Mouse (Mus musculus): ENCODE measurements at regions not wholly inside any gene's neighbourhood (a gene's known extent, or its start where the extent isn't known, plus 50 kb on each side); places are given as distances from the start of the nearest gene placed in this dataset.

GRCm38 (mm10) chr12:9261662-9262061 lies 231.9 kb downstream of the Ttc32 start:
- DNase-seq (ENCODE audit: low spot score in 2 of 2): no peak

GRCm38 (mm10) chr12:9266221-9266620 lies 236.4 kb downstream of the Ttc32 start:
- DNase-seq (ENCODE audit: low spot score in 2 of 2): no peak

- no peak for DNase-seq (ENCODE audit: low spot score in 2 of 2)
These were observed 241.7 kb downstream of the Ttc32 start for GRCm38 (mm10) chr12:9271484-9271883.

- no peak for DNase-seq (ENCODE audit: low spot score in 2 of 2)
These were observed 244.4 kb downstream of the Ttc32 start for GRCm38 (mm10) chr12:9274181-9274580.

- DNase-seq (ENCODE audit: low spot score in 2 of 2): no peak
These were observed 245.9 kb downstream of the Ttc32 start for GRCm38 (mm10) chr12:9275697-9276096.

GRCm38 (mm10) chr12:9278735-9279134 lies 248.9 kb downstream of the Ttc32 start:
- DNase-seq (ENCODE audit: low spot score in 2 of 2): no peak

GRCm38 (mm10) chr12:9279893-9280605 lies 250.3 kb downstream of the Ttc32 start:
- DNase-seq (ENCODE audit: low spot score in 2 of 2): no peak

- DNase-seq (ENCODE audit: low spot score in 2 of 2): no peak
These were observed 257.5 kb downstream of the Ttc32 start for GRCm38 (mm10) chr12:9287271-9287670.

- no peak for DNase-seq (ENCODE audit: low spot score in 2 of 2)
These were observed 262.9 kb downstream of the Ttc32 start for GRCm38 (mm10) chr12:9292656-9293055.

- no peak for DNase-seq (ENCODE audit: low spot score in 2 of 2)
These were observed 265.4 kb downstream of the Ttc32 start for GRCm38 (mm10) chr12:9295211-9295610.

- DNase-seq (ENCODE audit: low spot score in 2 of 2): no peak
These were observed 269.3 kb downstream of the Ttc32 start for GRCm38 (mm10) chr12:9298848-9299655.

- DNase-seq (ENCODE audit: low spot score in 2 of 2): no peak
These were observed 265.8 kb upstream of the Osr1 start for GRCm38 (mm10) chr12:9304146-9304545.

- no peak for DNase-seq (ENCODE audit: low spot score in 2 of 2)
These were observed 231.8 kb upstream of the Osr1 start for GRCm38 (mm10) chr12:9337891-9338672.

- no peak for DNase-seq (ENCODE audit: low spot score in 2 of 2)
These were observed 231.1 kb upstream of the Osr1 start for GRCm38 (mm10) chr12:9338801-9339231.

GRCm38 (mm10) chr12:9340769-9341168 lies 229.1 kb upstream of the Osr1 start:
- DNase-seq (ENCODE audit: low spot score in 2 of 2): no peak

GRCm38 (mm10) chr12:9345359-9345758 lies 224.6 kb upstream of the Osr1 start:
- no peak for DNase-seq (ENCODE audit: low spot score in 2 of 2)

- DNase-seq (ENCODE audit: low spot score in 2 of 2): no peak
These were observed 214.4 kb upstream of the Osr1 start for GRCm38 (mm10) chr12:9355512-9355911.

GRCm38 (mm10) chr12:9357856-9358255 lies 212.1 kb upstream of the Osr1 start:
- DNase-seq (ENCODE audit: low spot score in 2 of 2): no peak

- DNase-seq (ENCODE audit: low spot score in 2 of 2): no peak
These were observed 211.0 kb upstream of the Osr1 start for GRCm38 (mm10) chr12:9358872-9359271.

- no peak for DNase-seq (ENCODE audit: low spot score in 2 of 2)
These were observed 204.0 kb upstream of the Osr1 start for GRCm38 (mm10) chr12:9365931-9366330.

GRCm38 (mm10) chr12:9368682-9369081 lies 201.2 kb upstream of the Osr1 start:
- no peak for DNase-seq (ENCODE audit: low spot score in 2 of 2)

GRCm38 (mm10) chr12:9401956-9402355 lies 168.0 kb upstream of the Osr1 start:
- no peak for DNase-seq (ENCODE audit: low spot score in 2 of 2)

Measured in layer of hippocampus, postnatal 10 days (tissue).